In genomic region chr2:4921019-4921418, GRCm38 (mm10) we compare ENCODE assay signal across 25 mouse cellular contexts. TPM values are rescaled to one million over a fixed set of nuclear protein-coding genes. Genes with fewer than 3 reads are reported as not detected.
"Had no signal": no experiment of that assay in that cellular context is flagged by ENCODE, and none has a peak within 500 bp of the region (broad histone marks: within the 10 kb centered on the region; RNA-seq: fewer than 3 reads in every experiment).

No protein-coding gene starts in this region.

- H3K27me3 ChIP-seq: liver, embryonic 15.5 days; neural tube, embryonic 13.5 days; neural tube, embryonic 15.5 days had no signal

- H3K4me3 ChIP-seq: liver, embryonic 15.5 days; midbrain, embryonic 10.5 days; myocyte; neural tube, embryonic 13.5 days; neural tube, embryonic 15.5 days had no signal

- H3K9me3 ChIP-seq: liver, embryonic 15.5 days; neural tube, embryonic 13.5 days; neural tube, embryonic 15.5 days had no signal

- ATAC-seq: midbrain, embryonic 16.5 days had no signal

- DNase-seq: lung, adult 18-20 months; lung, embryonic 14.5 days; lung, postnatal 10 days; lung, postnatal 4 days; midbrain, embryonic 14.5 days; retina, postnatal 1 day; right cerebral cortex, adult 18-20 months; right cerebral cortex, postnatal 25 days; right cerebral cortex, postnatal 4 days; spleen, adult 18-20 months; thymus, adult 18-20 months; thymus, postnatal 14 days; thymus, postnatal 36 days had no signal

- H3K27ac ChIP-seq: midbrain, embryonic 10.5 days; neural tube, embryonic 13.5 days; neural tube, embryonic 15.5 days had no signal

- H3K36me3 ChIP-seq: neural tube, embryonic 13.5 days had no signal

- H3K4me2 ChIP-seq: liver, embryonic 15.5 days; lung, embryonic 14.5 days; neural tube, embryonic 13.5 days; neural tube, embryonic 15.5 days had no signal

- H3K9ac ChIP-seq: liver, embryonic 15.5 days; lung, embryonic 14.5 days; neural tube, embryonic 13.5 days; neural tube, embryonic 15.5 days had no signal

RNA-seq across cellular contexts. Expression of gene Ucma, which starts 54.9 kb away (rescaled TPM):
- total RNA-seq: megakaryocyte, adult 5-6 weeks; megakaryocyte-erythroid progenitor cell, adult 5-6 weeks had no signal
- polyA plus RNA-seq: lung, embryonic 14.5 days; lung, embryonic 16.5 days; midbrain, embryonic 10.5 days; neural tube, embryonic 13.5 days; neural tube, embryonic 15.5 days; small intestine, adult 2 months; stomach, embryonic 14.5 days; stomach, embryonic 16.5 days had no signal
